Mouse (Mus musculus): ENCODE results near the gene Twf2. TPM values are rescaled to one million over a fixed set of nuclear protein-coding genes. Genes with fewer than 3 reads are reported as not detected.

Twf2 gene
- total RNA-seq, 4 experiments from 2014 or later: 92.9 to 136 (median 118) TPM

DNA sequence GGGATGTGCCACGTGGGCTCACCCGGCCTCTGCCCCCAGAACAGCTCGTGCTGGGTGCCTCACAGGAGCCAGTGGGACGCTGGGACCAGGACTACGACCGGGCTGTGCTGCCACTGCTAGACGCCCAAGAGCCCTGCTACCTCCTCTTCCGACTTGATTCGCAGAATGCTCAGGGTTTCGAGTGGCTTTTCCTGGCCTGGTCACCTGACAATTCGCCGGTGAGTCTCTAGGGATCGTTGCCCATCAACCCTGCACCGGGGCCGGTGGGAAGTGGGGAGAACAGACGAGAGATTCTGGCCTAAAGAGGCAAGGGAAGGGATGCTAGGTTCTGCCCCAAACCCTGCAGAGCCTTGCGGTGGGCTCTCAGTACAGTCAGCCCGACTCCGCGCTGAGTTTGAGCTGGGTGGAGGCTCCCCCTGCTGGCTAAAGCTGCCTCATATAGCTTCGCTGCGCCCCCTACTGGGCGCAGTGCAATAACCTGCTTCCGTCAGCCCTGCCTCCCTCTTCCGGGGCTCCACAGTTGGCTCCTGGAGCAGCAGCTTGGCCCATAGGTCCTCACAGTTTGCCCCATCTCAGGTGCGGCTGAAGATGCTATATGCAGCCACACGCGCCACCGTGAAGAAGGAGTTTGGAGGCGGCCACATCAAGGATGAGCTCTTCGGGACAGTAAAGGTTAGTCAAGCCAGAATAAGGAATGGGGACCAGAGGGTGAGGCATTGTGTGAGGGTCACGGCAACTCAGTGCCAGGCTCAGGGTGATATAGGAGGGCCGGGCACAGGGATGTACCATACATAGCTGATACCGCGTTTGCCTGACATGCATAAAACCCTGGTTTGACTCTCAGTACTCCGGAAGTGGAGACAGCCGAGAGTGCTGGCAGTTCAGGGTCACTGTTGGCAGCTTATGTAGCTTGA, 9.0 kb downstream of the Twf2 start:
- no peak for DNase-seq

DNA sequence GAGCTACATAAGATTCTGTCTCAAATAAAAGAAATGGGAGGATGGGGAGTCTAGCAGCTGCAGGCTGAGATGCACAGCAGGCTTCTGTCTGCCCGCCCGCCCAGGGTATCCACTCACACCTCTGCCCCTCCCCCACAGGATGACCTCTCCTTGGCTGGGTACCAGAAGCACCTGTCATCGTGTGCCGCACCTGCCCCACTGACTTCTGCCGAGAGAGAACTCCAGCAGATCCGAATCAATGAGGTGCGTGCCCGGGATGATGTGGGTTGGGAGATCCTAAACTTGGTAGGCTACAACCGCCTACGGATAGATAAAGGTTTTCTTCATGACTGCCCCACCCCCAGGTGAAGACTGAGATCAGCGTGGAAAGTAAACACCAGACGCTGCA, 9.7 kb downstream of the Twf2 start:
- no peak for DNase-seq

DNA sequence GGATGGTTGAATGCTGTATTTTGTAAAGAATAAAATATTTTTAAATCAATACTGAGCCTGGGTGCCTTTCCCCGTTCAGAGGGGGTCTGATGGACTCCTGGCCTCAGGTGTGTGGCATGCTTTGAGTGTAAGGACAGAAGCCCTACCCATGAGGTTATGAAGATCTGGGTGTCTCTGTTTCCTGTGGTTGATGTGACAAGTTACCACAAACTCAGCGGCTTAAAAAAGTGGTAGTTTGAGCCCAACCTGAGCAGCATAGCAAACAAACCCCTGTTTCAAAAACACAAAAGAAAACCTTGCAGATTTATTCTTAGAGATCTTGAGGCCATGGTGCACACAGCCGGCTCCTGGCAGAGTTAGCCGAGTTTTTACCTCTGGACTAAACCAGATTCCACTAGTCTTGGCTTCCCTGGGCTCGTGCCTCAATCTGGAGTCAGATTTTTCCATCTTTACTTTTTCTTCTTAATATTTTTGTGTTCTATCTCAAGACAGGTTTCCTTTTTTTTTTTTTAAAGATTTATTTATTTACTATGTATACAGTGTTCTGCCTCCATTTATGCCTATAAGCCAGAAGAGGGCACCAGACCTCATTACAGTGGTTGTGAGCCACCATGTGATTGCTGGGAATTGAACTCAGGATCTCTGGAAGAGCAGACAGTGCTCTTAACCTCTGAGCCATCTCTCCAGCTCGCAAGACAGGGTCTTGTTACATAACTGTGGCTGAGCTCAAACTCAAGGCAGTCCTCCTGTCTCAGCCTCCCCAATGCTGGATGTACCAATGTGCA, 12.6 kb downstream of the Twf2 start:
- DNase-seq: no peak

DNA sequence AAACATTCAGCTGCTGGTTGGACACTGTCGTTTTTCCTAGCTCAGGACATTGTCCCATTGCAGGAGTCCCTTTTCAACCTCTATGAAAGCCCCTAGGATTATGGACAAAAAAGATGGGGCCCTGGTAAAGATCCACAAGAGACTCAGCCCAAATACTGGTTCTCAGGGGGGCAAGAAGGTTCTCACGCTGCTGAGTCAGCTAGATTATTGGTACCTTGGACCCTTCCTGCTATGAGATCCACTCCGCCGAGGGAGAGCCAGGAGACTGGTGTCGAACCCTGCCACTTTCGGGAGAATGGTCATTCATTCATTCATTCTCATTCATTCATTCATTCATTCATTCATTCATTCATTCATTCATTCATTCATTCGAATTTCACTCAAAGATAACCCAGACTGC, 14.1 kb downstream of the Twf2 start:
- DNase-seq: no peak

DNA sequence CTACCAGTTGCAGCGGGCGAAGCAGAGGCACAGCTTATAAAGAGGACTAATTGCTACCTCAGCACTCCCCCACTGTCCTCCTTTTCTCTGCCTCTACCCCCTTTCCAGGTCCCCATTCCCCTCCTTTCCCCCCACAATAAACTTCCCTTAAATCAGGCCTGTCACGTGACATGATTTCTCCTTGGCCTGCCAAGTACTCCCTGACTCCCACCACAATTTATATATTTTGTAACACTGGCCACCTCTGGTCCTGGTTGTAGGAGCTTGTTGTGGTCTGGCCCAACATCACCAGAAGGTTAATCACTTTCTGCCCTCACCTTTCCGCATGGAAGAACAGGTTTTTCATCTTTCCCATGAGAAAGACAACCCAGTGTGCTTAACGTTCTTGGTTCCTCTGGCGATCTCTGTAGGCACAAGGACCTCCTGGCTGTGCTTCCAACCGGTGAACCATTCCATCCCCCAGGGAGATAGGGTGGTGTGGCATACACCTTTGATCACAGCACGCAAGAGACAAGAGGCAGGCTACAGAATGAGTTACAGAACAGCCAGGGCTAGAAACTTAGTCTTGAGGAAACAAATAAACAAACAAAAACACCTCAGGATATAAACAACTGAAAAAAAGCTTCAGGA, 18.1 kb downstream of the Twf2 start:
- DNase-seq: no peak

DNA sequence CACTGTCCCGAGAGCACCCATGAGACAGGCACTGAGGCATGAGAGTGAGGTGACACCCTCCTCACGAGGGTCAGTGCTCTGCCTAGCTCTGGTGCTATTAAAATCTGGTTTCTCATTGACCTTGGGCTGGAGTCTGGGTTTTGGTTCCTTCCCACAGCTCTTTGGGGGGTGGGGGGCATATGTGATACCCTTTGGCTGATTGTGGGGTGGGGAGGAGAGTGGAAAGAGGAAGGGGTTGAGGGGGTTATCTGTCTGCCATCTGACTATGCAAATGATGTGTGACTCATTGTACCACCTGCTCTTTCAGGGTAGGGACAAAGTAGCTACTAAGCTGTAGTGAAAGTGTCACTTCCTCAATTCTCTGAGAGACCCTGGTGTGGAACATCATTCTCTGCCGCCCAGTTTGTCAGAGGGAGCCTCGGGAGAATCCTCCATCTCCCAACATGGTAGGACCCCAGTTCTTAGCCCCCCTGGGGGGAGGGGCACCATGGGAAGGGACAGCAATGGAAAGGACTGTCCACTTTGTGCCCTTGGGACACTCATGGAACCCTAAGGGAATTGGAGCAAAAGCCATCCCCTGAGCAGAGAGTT, 19.4 kb downstream of the Twf2 start, which contains the start of gene Tlr9:
TSS of gene Tlr9 (plus strand) at position 338 of the 591 bp plus-strand sequence.
- no peak for DNase-seq

DNA sequence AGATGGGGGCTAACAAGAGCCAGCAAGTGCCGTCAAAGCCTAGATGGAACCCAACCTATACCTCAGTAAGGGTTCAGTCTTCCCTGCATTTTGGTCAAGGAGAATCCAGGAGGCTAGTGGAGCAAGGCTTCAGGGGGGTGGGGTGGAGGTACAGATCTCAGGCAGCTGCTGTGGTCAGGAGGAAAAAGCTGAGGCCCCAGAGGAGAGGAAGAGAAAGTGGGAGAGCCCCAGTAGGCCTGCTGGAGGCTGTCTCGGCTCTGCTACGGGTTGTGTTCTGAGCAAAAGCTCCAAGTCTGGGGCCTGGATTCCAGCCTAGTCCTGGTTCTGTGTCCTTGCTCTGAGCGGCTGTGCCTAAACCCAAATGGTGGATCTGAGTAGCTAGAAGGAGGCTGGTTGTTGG, 20.1 kb downstream of the Twf2 start:
- no peak for DNase-seq

DNA sequence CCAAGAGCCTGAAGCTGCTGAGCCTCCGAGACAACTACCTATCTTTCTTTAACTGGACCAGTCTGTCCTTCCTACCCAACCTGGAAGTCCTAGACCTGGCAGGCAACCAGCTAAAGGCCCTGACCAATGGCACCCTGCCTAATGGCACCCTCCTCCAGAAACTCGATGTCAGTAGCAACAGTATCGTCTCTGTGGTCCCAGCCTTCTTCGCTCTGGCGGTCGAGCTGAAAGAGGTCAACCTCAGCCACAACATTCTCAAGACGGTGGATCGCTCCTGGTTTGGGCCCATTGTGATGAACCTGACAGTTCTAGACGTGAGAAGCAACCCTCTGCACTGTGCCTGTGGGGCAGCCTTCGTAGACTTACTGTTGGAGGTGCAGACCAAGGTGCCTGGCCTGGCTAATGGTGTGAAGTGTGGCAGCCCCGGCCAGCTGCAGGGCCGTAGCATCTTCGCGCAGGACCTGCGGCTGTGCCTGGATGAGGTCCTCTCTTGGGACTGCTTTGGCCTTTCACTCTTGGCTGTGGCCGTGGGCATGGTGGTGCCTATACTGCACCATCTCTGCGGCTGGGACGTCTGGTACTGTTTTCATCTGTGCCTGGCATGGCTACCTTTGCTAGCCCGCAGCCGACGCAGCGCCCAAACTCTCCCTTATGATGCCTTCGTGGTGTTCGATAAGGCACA, 22.7 kb downstream of the Twf2 start:
- no peak for DNase-seq

DNA sequence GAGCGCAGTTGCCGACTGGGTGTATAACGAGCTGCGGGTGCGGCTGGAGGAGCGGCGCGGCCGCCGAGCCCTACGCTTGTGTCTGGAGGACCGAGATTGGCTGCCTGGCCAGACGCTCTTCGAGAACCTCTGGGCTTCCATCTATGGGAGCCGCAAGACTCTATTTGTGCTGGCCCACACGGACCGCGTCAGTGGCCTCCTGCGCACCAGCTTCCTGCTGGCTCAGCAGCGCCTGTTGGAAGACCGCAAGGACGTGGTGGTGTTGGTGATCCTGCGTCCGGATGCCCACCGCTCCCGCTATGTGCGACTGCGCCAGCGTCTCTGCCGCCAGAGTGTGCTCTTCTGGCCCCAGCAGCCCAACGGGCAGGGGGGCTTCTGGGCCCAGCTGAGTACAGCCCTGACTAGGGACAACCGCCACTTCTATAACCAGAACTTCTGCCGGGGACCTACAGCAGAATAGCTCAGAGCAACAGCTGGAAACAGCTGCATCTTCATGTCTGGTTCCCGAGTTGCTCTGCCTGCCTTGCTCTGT, 23.3 kb downstream of the Twf2 start:
- no peak for DNase-seq

DNA sequence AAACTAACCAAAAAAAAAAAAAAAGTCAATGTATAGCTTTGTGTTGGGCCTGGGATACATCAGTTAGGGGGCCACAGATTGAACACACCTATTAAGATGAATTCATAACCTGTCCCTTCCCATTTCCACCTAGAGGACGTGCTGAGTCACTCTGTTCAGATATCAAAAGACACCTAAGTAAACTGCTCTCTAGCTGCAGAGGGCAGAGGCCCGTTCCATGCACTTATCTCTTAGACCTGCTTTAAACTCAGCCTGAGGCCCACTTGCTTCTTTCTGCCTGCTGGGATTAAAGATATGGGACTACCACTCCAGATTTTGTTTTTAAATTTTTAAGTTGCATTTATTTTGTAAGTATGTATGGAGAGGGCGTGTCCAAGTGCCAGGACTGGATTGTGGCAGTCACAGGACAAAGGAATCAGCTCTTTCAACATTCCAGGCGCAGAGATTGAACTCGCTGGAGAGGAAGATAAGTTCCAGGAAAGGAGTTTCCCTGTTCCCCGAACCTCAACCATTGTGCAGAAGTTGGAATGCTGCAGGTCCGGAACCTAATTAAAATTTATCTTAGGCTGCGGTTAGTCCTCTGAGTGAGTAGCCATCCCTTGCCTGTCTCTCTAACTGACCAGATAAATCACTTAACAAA, 25.0 kb downstream of the Twf2 start:
- no peak for DNase-seq

DNA sequence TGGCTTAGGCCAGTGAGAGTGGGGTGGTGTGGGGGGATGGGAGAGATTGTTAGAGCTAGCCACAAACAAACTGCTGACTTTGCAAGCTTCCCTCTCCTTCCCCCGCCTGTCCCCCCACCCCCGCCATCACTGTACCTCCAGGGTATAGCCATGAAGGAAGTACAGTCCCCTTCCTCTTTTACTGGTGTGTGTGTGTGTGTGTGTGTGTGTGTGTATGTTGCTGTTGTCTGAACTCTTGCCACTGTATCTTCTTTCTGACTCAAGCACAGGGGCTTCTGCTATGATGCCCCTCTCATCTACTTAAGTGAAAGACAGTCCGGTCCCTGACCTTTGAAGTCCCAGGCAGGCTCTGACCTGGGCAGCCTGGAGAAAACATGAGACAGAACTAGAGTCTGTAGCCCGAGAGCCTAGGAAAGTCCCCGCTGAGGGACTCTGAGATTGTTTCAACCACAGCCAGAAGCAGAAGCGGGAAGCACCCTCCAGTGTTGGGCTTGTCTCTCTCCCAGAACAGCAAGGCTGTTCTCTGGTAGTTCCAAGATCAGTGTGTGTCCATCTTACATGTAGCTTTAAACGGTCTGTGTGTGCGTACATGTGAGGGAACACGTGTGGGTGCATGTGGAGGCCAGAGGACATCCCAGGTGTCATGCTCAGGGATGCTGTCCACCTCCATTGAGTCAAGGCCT, 27.3 kb downstream of the Twf2 start:
- no peak for DNase-seq

DNA sequence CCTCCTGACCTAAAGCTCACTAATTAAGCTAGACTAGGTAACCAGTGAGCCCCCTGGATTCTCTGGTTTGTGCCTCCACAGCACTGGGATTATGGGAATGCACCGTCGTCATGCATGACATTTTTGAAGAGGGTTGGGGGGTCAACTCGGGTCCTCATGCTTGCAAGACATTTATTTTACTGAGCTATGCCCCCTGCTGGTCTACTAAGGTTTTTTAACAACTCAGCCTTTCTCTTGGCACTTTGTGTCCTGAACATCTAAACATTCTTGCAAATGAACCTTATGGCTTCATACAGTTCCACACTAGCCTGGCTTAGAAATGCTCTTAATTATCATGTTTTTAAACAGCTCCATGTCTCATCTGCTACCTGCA, 27.8 kb downstream of the Twf2 start:
- no peak for DNase-seq

DNA sequence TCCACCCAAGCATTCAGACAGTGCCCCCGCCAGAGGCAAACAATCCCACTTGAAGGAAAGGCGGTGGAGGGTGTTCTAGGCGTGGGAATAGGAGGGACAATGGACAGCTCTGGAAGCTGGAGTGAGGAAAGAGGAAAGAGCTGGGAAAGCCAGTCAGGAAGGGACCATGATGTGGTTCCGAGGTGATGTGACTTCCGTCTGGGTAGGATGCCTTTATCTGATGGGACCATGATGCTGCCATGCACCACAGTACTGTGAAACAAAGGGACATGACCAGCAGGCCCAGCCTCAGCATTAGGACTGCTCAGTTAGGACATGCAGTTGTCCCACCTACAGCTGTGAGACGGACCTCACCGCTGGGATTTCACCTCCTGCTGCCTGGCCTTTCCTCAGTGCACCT, 28.3 kb downstream of the Twf2 start:
- DNase-seq: no peak

DNA sequence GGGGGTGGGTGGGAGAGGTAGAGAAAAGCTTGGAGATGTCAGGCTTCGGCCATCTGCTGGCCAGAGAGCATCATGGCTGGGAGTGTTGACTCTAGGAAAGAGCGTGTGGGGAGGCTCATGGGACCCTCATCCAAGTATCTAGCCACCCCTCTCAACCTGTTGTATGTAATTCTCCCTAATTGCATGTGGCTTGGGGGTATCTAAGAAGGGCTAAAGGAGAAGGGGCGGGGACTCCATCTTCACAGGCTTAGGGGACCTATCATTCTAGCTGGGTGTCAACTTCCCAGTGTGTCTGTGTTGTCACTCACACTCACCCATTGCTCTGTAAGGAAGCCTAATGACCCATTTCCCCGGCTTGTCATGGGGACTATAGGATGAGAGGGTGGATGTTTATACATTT, 28.9 kb downstream of the Twf2 start:
- no peak for DNase-seq

DNA sequence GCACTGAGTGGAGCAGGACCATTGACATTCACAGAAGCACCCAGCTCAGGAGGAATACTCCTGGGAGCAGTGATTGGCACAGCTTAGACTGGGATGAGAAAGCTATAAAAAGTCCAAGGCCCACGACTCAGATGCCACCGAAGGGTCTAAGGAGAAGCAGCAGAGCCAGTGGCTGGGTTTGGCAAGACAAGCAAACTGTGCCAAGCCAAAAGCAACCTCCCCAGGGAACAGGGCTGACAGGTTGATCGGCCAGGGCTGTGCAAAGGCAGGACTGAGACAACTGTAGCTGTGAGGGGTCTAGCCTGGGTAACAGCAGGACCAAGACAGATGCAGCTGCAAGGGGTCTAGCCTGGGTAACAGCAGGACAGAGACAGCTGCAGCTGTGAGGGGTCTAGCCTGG, 30.0 kb downstream of the Twf2 start:
- no peak for DNase-seq

DNA sequence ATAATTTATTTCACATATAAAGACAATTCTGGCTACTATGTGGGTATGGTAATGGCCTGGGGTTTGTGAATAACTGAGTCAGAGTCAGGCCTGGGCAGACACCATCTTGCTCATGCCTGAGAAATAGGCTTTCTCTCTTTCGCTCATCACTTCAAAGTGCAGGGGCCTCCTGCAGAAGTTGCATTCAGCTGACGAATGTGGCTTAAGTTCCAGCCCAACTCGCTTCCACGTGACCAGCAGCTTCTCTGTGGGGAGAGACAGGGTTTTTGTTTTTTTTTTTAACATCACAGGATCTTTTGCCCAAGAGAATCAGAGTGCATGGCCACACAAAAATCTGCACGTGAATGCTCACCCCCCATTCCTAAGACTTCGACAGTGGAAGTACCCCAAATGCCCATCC, 31.0 kb downstream of the Twf2 start:
- no peak for DNase-seq

DNA sequence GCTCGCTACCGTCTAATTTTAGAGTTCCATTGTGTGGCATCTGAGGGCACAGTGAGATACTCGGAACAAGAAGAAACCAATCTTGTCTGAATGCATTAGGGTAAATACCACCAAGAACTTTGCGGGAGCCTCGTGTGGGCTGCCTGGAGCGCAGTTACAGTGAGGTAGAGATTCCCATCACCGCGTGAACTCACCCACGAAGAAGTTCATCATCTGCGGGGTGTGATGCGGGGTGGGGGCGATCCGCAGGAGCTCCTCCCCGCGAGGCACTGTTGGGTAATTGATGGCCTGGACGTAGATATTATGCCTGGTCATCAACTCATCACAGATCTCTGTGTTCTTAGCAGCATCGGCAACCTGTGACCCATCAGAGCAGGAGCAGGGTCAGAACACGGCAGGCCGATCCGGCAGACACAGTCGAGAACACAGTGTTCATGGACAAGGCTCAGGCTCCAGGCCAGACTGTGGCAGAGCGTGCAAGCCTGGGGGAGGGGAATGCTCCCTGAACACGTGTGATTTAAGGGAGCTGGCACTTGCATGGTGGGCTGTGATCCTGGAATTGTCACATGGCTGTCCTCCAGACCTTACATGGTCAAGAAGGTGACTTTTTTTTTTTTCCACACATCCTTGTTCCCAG, 32.4 kb downstream of the Twf2 start:
- DNase-seq: no peak

DNA sequence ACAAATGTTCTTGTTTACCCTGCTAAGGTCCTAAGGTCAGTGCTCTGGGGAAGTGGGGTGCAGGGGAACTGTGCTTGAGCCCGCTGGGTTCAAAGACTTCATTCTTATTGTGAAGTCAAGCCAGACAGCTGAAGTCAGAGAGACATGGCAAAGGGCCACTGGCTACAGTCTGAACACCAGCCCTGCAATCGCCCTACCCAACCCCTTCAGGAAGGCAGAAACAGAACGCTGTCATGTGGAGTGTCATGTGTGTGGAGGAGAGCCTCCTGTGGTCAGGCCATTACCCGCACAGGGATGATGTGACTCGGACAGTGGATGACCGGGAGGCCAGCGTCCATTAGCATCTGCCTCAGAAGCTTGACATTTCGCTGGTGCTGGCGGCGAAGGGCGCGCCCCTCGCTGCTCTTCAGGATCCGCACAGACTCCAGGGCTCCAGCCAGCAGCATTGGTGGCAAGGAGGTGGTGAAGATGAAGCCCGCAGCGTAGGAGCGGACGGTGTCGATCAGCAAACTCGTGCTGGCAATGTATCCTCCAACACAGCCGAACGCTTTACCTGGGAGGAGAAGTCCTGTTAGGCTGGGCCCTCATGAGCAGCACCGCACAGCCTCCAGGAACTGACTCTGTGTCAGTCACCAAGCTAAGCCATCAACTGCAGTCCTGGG, 33.4 kb downstream of the Twf2 start:
- no peak for DNase-seq

DNA sequence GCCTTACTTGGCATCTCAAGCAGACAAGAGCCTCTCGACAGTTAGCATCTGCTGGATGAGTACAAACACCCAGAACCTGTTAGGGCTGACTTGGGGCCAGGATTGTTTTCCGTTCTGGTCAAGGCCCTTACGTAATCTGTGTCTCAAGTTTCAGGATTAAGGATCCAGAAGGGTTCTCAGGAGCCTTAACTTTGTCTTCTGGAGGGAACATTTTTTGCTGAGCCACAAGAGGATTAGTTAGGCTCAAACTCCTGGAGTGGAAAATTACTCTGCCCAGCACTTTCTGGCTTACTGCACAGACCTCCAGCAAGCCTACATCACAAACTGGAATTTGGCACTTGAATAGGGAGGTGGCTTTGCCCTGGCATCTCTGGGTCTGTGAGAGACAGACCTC, 33.9 kb downstream of the Twf2 start:
- no peak for DNase-seq

DNA sequence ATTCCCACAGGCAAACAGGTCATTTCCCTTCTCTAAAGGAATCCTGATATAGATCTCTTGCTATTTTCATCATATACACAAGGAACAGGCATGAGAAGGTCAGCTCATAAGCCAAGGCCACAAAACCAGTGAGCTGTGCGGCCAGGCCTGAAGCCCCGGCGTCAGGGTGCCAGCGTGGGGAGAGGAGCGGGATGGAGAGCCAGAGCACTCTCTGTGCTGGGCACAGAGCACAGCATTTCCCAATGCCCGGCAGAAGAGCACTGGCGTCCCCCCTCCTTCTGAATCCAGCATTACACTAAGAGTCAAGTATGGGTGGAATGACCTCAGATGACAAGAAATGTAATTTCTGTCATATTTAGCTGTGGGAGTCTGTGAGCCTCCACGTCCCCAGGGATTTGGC, 34.5 kb downstream of the Twf2 start:
- no peak for DNase-seq
